Mouse (Mus musculus) MEL (cell line): ENCODE results near the gene Katnb1. TPM values are rescaled to one million over a fixed set of nuclear protein-coding genes. Genes with fewer than 3 reads are reported as not detected.

Experiments
- DNase-seq: peaks from one replicate; pipeline ENCODE4 v3.0.0; 2011; ENCODE audit warnings: low read depth, low spot score
- H3K27ac ChIP-seq: 2 replicates; pipeline ENCODE4 v1.5.1; 2012; ENCODE audit warnings: low read depth, mild to moderate bottlenecking, control low read depth, low read length, moderate library complexity; ENCODE audit not compliant: control insufficient read depth
- H3K27me3 ChIP-seq, 2 experiments: fragments of 150-350 bp in 1 of 2; sonication (generic) in 1 of 2; 2 replicates each; pipeline ENCODE4 v1.6.1; 2012; ENCODE audit warnings: low read length in 2 of 2, mild to moderate bottlenecking in 2 of 2, improper control_type of control experiment in 1 of 2, moderate library complexity in 1 of 2; ENCODE audit not compliant: insufficient read depth in 2 of 2, control insufficient read depth in 1 of 2
- H3K36me3 ChIP-seq, 2 experiments: 2 replicates each; pipeline ENCODE4 v1.6.1; 2012 to 2014; ENCODE audit warnings: low read length in 2 of 2, improper control_type of control experiment in 1 of 2, inconsistent platforms in 1 of 2, mild to moderate bottlenecking in 1 of 2; ENCODE audit not compliant: insufficient read depth in 2 of 2, control insufficient read depth in 1 of 2
- H3K4me1 ChIP-seq, 2 experiments: fragments of 150-350 bp in 1 of 2; sonication (generic) in 1 of 2; 2 replicates each; pipeline ENCODE4 v1.6.1; 2012; ENCODE audit warnings: low read length in 2 of 2, improper control_type of control experiment in 1 of 2, mild to moderate bottlenecking in 1 of 2; ENCODE audit not compliant: insufficient read depth in 2 of 2, control insufficient read depth in 1 of 2
- H3K4me3 ChIP-seq, 2 experiments: fragments of 150-350 bp in 1 of 2; sonication (generic) in 1 of 2; 2 replicates each; pipeline ENCODE4 v1.5.1; 2012; ENCODE audit warnings: low read depth in 2 of 2, low read length in 2 of 2, mild to moderate bottlenecking in 2 of 2, moderate library complexity in 2 of 2, control low read depth in 1 of 2, improper control_type of control experiment in 1 of 2; ENCODE audit not compliant: control insufficient read depth in 1 of 2, insufficient read depth in 1 of 2
- H3K79me2 ChIP-seq: 2 replicates; pipeline ENCODE4 v1.6.1; 2012; ENCODE audit warnings: mild to moderate bottlenecking, low read length, moderate library complexity; ENCODE audit not compliant: control insufficient read depth, poor library complexity, insufficient read depth
- H3K9ac ChIP-seq: 2 replicates; pipeline ENCODE4 v1.6.1; 2012; ENCODE audit warnings: low read depth, mild to moderate bottlenecking, control low read depth, low read length, moderate library complexity; ENCODE audit not compliant: control insufficient read depth, poor library complexity, severe bottlenecking
- H3K9me3 ChIP-seq: fragments of 150-350 bp; sonication (generic); replicated peaks from 2 replicates; pipeline ENCODE4 v1.6.1; 2012; ENCODE audit warnings: mild to moderate bottlenecking, low read length, improper control_type of control experiment, moderate library complexity; ENCODE audit not compliant: insufficient read depth
- BHLHE40 ChIP-seq: IDR thresholded peaks from 2 replicates; pipeline ENCODE4 v1.6.1; 2012; ENCODE audit warnings: low read depth, mild to moderate bottlenecking, inconsistent platforms, low read length, improper control_type of control experiment, borderline replicate concordance
- CTCF ChIP-seq, 3 experiments: IDR thresholded peaks in 2 of 3; conservative IDR thresholded peaks in 1 of 3; 2 replicates each; pipeline ENCODE4 v1.5.1; 2011 to 2012; ENCODE audit warnings: low read length in 3 of 3, low read depth in 2 of 3, mild to moderate bottlenecking in 2 of 3, improper control_type of control experiment in 1 of 3, inconsistent platforms in 1 of 3, mixed read lengths in 1 of 3, moderate library complexity in 1 of 3; ENCODE audit not compliant: control insufficient read depth in 1 of 3, insufficient read depth in 1 of 3, poor library complexity in 1 of 3, severe bottlenecking in 1 of 3
- ETS1 ChIP-seq: IDR thresholded peaks from 2 replicates; pipeline ENCODE4 v1.6.1; 2012; ENCODE audit warnings: low read depth, mild to moderate bottlenecking, inconsistent platforms, low read length, improper control_type of control experiment, moderate library complexity
- JUND ChIP-seq: IDR thresholded peaks from 2 replicates; pipeline ENCODE4 v1.6.1; 2011; ENCODE audit warnings: low read depth, mild to moderate bottlenecking, improper control_type of control experiment, low read length
- MAX ChIP-seq: IDR thresholded peaks from 2 replicates; pipeline ENCODE4 v1.6.1; 2011; ENCODE audit warnings: low read length, improper control_type of control experiment
- MAZ ChIP-seq: IDR thresholded peaks from 2 replicates; pipeline ENCODE4 v1.6.1; 2012; ENCODE audit warnings: low read depth, mild to moderate bottlenecking, inconsistent platforms, low read length, improper control_type of control experiment
- MYB ChIP-seq: IDR thresholded peaks from 2 replicates; pipeline ENCODE4 v1.6.1; 2011; ENCODE audit warnings: mild to moderate bottlenecking, low read depth, low read length, improper control_type of control experiment
- MYC ChIP-seq: IDR thresholded peaks from 2 replicates; pipeline ENCODE4 v1.6.1; 2011; ENCODE audit warnings: low read depth, mild to moderate bottlenecking, low read length, improper control_type of control experiment, moderate library complexity
- NRF1 ChIP-seq: IDR thresholded peaks from 2 replicates; pipeline ENCODE4 v1.6.1; 2014; ENCODE audit warnings: low read depth, mild to moderate bottlenecking, inconsistent platforms, low read length, improper control_type of control experiment, moderate library complexity; ENCODE audit not compliant: poor library complexity, insufficient read depth, severe bottlenecking
- RAD21 ChIP-seq: IDR thresholded peaks from 2 replicates; pipeline ENCODE4 v1.6.1; 2011; ENCODE audit warnings: mild to moderate bottlenecking, low read depth, low read length, improper control_type of control experiment
- RCOR1 ChIP-seq: IDR thresholded peaks from 2 replicates; pipeline ENCODE4 v1.6.1; 2012; ENCODE audit warnings: low read depth, mild to moderate bottlenecking, inconsistent platforms, low read length, improper control_type of control experiment
- SIN3A ChIP-seq: IDR thresholded peaks from 2 replicates; pipeline ENCODE4 v1.6.1; 2012; ENCODE audit warnings: low read length, improper control_type of control experiment, inconsistent platforms
- SMC3 ChIP-seq: IDR thresholded peaks from 2 replicates; pipeline ENCODE4 v1.6.1; 2011; ENCODE audit warnings: low read depth, low read length, improper control_type of control experiment
- TAL1 ChIP-seq: IDR thresholded peaks from 2 replicates; pipeline ENCODE4 v1.6.1; 2012; ENCODE audit warnings: mild to moderate bottlenecking, inconsistent platforms, low read length, moderate library complexity, mixed read lengths
- UBTF ChIP-seq: IDR thresholded peaks from 2 replicates; pipeline ENCODE4 v1.6.1; 2012; ENCODE audit warnings: low read depth, mild to moderate bottlenecking, inconsistent platforms, low read length, improper control_type of control experiment, moderate library complexity, borderline replicate concordance; ENCODE audit not compliant: insufficient read depth
- USF2 ChIP-seq, 2 experiments: IDR thresholded peaks; 2 replicates each; pipeline ENCODE4 v1.6.1; 2011 to 2012; ENCODE audit warnings: improper control_type of control experiment in 2 of 2, low read length in 2 of 2, borderline replicate concordance in 1 of 2, inconsistent platforms in 1 of 2, low read depth in 1 of 2, mild to moderate bottlenecking in 1 of 2; ENCODE audit not compliant: insufficient read depth in 1 of 2
- ZC3H11A ChIP-seq: IDR thresholded peaks from 2 replicates; pipeline ENCODE4 v1.6.1; 2012; ENCODE audit warnings: low read depth, mild to moderate bottlenecking, inconsistent platforms, low read length, improper control_type of control experiment
- ZMIZ1 ChIP-seq: IDR thresholded peaks from 2 replicates; pipeline ENCODE4 v1.6.1; 2012; ENCODE audit warnings: low read depth, mild to moderate bottlenecking, inconsistent platforms, low read length, improper control_type of control experiment, moderate library complexity
- ZNF384 ChIP-seq: IDR thresholded peaks from 2 replicates; pipeline ENCODE4 v1.6.1; 2012; ENCODE audit warnings: low read depth, mild to moderate bottlenecking, inconsistent platforms, low read length, improper control_type of control experiment
- polyA plus RNA-seq, 2 experiments: library from polyadenylated mRNA; stranded (reverse) in 1 of 2; unstranded in 1 of 2; fragments of >175 nt in 1 of 2; fragments of >200 nt in 1 of 2; gene quantifications; 2 replicates each; pipeline versions ENCODE4 v1.2.1 to v1.2.4; 2012; ENCODE audit warnings: low replicate concordance in 2 of 2, low read depth in 1 of 2; ENCODE audit not compliant: insufficient read length in 2 of 2, insufficient read depth in 1 of 2, missing spikeins in 1 of 2
- total RNA-seq: library from RNA; depleted of rRNA; stranded (reverse); fragments of 300-350 nt; gene quantifications from 2 replicates; pipeline ENCODE4 v1.2.3, GENCODE M21; 2012

Gene Katnb1
- total and polyA plus RNA-seq, 3 experiments: 13.6 to 23.8 TPM; not detected in 1

DNA sequence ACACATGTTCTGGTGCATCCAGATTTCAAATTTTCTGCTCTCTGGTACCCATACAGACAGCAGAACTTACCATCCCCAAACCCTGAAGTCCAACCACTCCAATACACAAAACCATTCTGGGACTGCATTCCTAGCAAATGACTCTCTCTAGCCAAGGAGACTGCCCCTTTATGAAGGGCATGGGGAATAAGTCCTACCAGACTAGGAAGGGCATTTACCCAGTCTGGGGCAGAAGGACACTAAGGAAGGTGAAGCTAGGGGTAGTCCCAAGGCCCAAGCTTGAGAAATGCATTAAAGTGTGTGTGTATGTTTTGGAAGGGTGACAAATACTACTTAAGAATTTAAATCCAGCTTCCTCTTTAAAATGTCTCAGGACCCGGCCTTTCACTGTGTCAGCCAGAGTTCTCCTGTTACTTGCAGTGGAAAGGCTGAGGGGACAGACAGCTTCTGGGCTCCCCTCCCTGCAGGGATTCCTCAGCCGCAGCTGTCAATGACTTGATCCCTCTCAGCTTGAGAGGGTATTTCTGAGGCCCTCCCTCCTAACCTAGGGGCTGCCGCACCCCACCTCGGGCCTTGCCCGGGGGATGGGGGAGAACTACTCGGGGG, 60.6 kb downstream of the Katnb1 start:
- Histone ChIP-seq H3K4me1 (peaks cover 0 to 12% of the 10 kb centered on the region in 2 experiments), H3K36me3 (peaks cover 0 to 5% of the 10 kb centered on the region in 2 experiments; a peak in 1 of 4 replicates), H3K9me3 (no peaks in the 10 kb centered on the region), H3K27me3 (no peaks in the 10 kb centered on the region), H3K79me2 (peaks cover 2% of the 10 kb centered on the region; the same call in 1 of the 2 replicates), H3K9ac (peak overlapping the region; percentile 67), H3K4me3 (peak overlapping the region; percentile 60 to 76), H3K27ac (peak overlapping the region; percentile 52)
- TF ChIP-seq JUND (no peak), SIN3A (0 out of 2 replicates have a peak, but pooled peaks have one; percentile 8), BHLHE40 (no peak)
- peak; percentile 77 for DNase-seq

GRCm38 (mm10) chr8:95142075-95142831, 61.3 kb downstream of the Katnb1 start:
- Histone ChIP-seq H3K27ac (peak overlapping the region; percentile 52), H3K79me2 (peaks cover 2% of the 10 kb centered on the region; the same call in 1 of the 2 replicates), H3K9ac (peak overlapping the region; percentile 67), H3K36me3 (peaks cover 0 to 5% of the 10 kb centered on the region in 2 experiments; a peak in 1 of 4 replicates), H3K9me3 (no peaks in the 10 kb centered on the region), H3K27me3 (no peaks in the 10 kb centered on the region), H3K4me1 (peaks cover 0 to 12% of the 10 kb centered on the region in 2 experiments), H3K4me3 (peak overlapping the region; percentile 60 to 76)
- peak; percentile 72 for DNase-seq
- peak; percentile 40; the same call in 1 of the 2 replicates for TF ChIP-seq MAX
- no peak for TF ChIP-seq UBTF
- TF ChIP-seq NRF1: peak; percentile 61
- TF ChIP-seq RCOR1: no peak
- TF ChIP-seq MAZ: peak; percentile 36; the same call in 1 of the 2 replicates

GRCm38 (mm10) chr8:95142985-95143804, 62.2 kb downstream of the Katnb1 start:
- peaks cover 0 to 5% of the 10 kb centered on the region in 2 experiments; a peak in 1 of 4 replicates for H3K36me3 ChIP-seq
- TF ChIP-seq SIN3A (0 out of 2 replicates have a peak, but pooled peaks have one; percentile 3), ZNF384 (no peak), MYC (no peak), ETS1 (no peak), CTCF (IDR thresholded peaks at IDR 0.05 in 2 of 3, conservative IDR thresholded peaks at IDR 0.05 in 1 of 3; ENCODE audit: control insufficient read depth in 1 of 3, insufficient read depth in 1 of 3, low read depth in 2 of 3, low read length in 3 of 3, poor library complexity in 1 of 3, severe bottlenecking in 1 of 3) (peak; percentile 40 to 78 (median 75); a peak in 5 of 6 replicates), MYB (no peak), USF2 (IDR thresholded peaks at IDR 0.05; ENCODE audit: borderline replicate concordance in 1 of 2, insufficient read depth in 1 of 2, low read depth in 1 of 2, low read length in 2 of 2) (no peak), ZMIZ1 (no peak), SMC3 (peak; percentile 72), RCOR1 (no peak), TAL1 (no peak), RAD21 (peak; percentile 58), ZC3H11A (peak; percentile 34; the same call in 1 of the 2 replicates)
- TF ChIP-seq, all 39 proteins: peak for 5
- H3K27me3 ChIP-seq: no peaks in the 10 kb centered on the region
- no peak overlapping the region; the same call in 1 of the 2 replicates for H3K9ac ChIP-seq
- DNase-seq: peak; percentile 86
- peak overlapping the region; percentile 60 to 74 for H3K4me3 ChIP-seq
- no peaks in the 10 kb centered on the region for H3K9me3 ChIP-seq
- H3K27ac ChIP-seq: no peak overlapping the region
- H3K79me2 ChIP-seq: peaks cover 2% of the 10 kb centered on the region; the same call in 1 of the 2 replicates
- peaks cover 0 to 12% of the 10 kb centered on the region in 2 experiments for H3K4me1 ChIP-seq
